Mouse (Mus musculus): ENCODE measurements around the gene Ctsw. TPM values are rescaled to one million over a fixed set of nuclear protein-coding genes. Genes with fewer than 3 reads are reported as not detected.
A peak's percentile ranks its signal among the peaks of the same experiment; 100 is the strongest.

Gene Ctsw
- polyA plus RNA-seq, 1 experiment from 2014 or later, result 4.5 TPM

GRCm38 (mm10) chr19:5481398-5481797 lies 13.1 kb upstream of the Ctsw start:
- H3K4me3 ChIP-seq (ENCODE audit: low read length), result no peak overlapping the region
- H3K36me3 ChIP-seq (ENCODE audit: control insufficient read depth, insufficient read depth, low read length), result peaks cover 21% of the 10 kb centered on the region
- no peak for ATAC-seq
- H3K27me3 ChIP-seq (replicated peaks; ENCODE audit: control insufficient read depth, insufficient read depth, low read length), result no peaks in the 10 kb centered on the region
- no peak overlapping the region for H3K9ac ChIP-seq (ENCODE audit: low read depth, low read length)
- no peak overlapping the region for H3K27ac ChIP-seq (ENCODE audit: low read depth, low read length)
- H3K4me1 ChIP-seq (ENCODE audit: control insufficient read depth, insufficient read depth, low read depth, low read length), result no peaks in the 10 kb centered on the region
- no peak overlapping the region for H3K4me2 ChIP-seq (ENCODE audit: low read length)
- 92% methylated on average over 10 of the region's 10 CpGs for WGBS
- no peaks in the 10 kb centered on the region for H3K9me3 ChIP-seq (ENCODE audit: control insufficient read depth, low read length)

DNA sequence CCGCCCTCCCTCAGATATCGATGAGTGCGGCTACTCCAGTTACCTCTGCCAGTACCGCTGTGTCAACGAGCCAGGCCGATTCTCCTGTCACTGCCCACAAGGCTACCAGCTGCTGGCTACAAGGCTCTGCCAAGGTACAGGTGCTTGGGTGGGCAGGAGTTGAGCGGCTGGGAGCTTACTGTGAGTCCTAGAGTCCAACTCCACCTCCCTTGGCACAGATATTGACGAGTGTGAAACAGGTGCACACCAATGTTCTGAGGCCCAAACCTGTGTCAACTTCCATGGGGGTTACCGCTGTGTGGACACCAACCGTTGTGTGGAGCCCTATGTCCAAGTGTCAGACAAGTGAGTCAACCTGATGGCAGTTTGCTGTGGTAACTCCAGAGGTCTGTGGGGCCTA lies 11.7 kb upstream of the Ctsw start:
- no peak for ATAC-seq
- H3K36me3 ChIP-seq (ENCODE audit: control insufficient read depth, insufficient read depth, low read length), result peaks cover 12% of the 10 kb centered on the region
- H3K9me3 ChIP-seq (ENCODE audit: control insufficient read depth, low read length), result no peaks in the 10 kb centered on the region
- 94% methylated on average over 10 of the region's 10 CpGs for WGBS
- peaks cover 12% of the 10 kb centered on the region for H3K4me1 ChIP-seq (ENCODE audit: control insufficient read depth, insufficient read depth, low read depth, low read length)
- no peak overlapping the region for H3K9ac ChIP-seq (ENCODE audit: low read depth, low read length)
- H3K4me3 ChIP-seq (ENCODE audit: low read length), result no peak overlapping the region
- H3K27ac ChIP-seq (ENCODE audit: low read depth, low read length), result no peak overlapping the region
- H3K27me3 ChIP-seq (replicated peaks; ENCODE audit: control insufficient read depth, insufficient read depth, low read length), result no peaks in the 10 kb centered on the region
- no peak overlapping the region for H3K4me2 ChIP-seq (ENCODE audit: low read length)

DNA sequence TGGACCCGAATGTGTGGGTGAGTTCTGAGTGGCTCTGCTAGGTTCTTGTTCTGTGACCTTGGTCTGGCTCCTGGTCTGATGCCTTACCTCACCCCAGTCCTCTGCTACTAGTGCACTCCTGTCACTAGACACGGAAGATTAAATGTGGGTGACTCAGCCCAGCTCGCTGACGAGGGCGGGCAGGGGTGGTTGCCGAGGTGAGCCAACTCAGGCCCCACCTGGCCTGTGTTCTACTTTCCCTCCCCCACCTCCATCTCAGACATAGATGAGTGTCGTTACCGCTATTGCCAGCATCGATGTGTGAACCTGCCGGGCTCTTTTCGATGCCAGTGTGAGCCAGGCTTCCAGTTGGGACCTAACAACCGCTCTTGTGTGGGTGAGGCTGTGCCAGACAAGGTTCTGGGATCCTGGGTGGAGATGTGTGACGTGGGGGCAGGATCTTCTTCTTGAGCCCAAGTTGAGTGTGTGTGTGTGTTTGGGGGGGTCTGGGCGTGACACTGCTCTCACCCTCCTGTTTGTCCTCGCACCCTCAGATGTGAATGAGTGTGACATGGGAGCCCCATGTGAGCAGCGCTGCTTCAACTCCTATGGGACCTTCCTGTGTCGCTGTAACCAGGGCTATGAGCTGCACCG lies 9.5 kb upstream of the Ctsw start:
- Histone ChIP-seq H3K27me3 (replicated peaks; ENCODE audit: control insufficient read depth, insufficient read depth, low read length) (no peaks in the 10 kb centered on the region), H3K36me3 (ENCODE audit: control insufficient read depth, insufficient read depth, low read length) (peaks cover under 1% of the 10 kb centered on the region; the same call in 1 of the 2 replicates), H3K27ac (ENCODE audit: low read depth, low read length) (no peak overlapping the region), H3K4me3 (ENCODE audit: low read length) (no peak overlapping the region), H3K9me3 (ENCODE audit: control insufficient read depth, low read length) (no peaks in the 10 kb centered on the region), H3K4me2 (ENCODE audit: low read length) (no peak overlapping the region), H3K9ac (ENCODE audit: low read depth, low read length) (no peak overlapping the region), H3K4me1 (ENCODE audit: control insufficient read depth, insufficient read depth, low read depth, low read length) (peaks cover 20% of the 10 kb centered on the region)
- ATAC-seq, result no peak
- WGBS, result 89% methylated on average over 18 of the region's 18 CpGs

- peaks cover 20% of the 10 kb centered on the region for H3K4me1 ChIP-seq (ENCODE audit: control insufficient read depth, insufficient read depth, low read depth, low read length)
- 84% methylated on average over 10 of the region's 10 CpGs for WGBS
- H3K4me2 ChIP-seq (ENCODE audit: low read length), result no peak overlapping the region
- H3K27me3 ChIP-seq (replicated peaks; ENCODE audit: control insufficient read depth, insufficient read depth, low read length), result no peaks in the 10 kb centered on the region
- H3K27ac ChIP-seq (ENCODE audit: low read depth, low read length), result no peak overlapping the region
- H3K36me3 ChIP-seq (ENCODE audit: control insufficient read depth, insufficient read depth, low read length), result no peaks in the 10 kb centered on the region; the same call in 1 of the 2 replicates
- no peak overlapping the region for H3K4me3 ChIP-seq (ENCODE audit: low read length)
- ATAC-seq, result no peak
- H3K9ac ChIP-seq (ENCODE audit: low read depth, low read length), result no peak overlapping the region
- H3K9me3 ChIP-seq (ENCODE audit: control insufficient read depth, low read length), result no peaks in the 10 kb centered on the region
These were observed 8.8 kb upstream of the Ctsw start for GRCm38 (mm10) chr19:5477004-5477667.

GRCm38 (mm10) chr19:5475069-5475714 lies 6.9 kb upstream of the Ctsw start:
- H3K36me3 ChIP-seq (ENCODE audit: control insufficient read depth, insufficient read depth, low read length), result no peaks in the 10 kb centered on the region
- peak overlapping the region; percentile 67 for H3K4me3 ChIP-seq (ENCODE audit: low read length)
- H3K27me3 ChIP-seq (replicated peaks; ENCODE audit: control insufficient read depth, insufficient read depth, low read length), result no peaks in the 10 kb centered on the region
- no peaks in the 10 kb centered on the region for H3K9me3 ChIP-seq (ENCODE audit: control insufficient read depth, low read length)
- H3K4me1 ChIP-seq (ENCODE audit: control insufficient read depth, insufficient read depth, low read depth, low read length), result peaks cover 20% of the 10 kb centered on the region
- 17% methylated on average over 13 of the region's 13 CpGs for WGBS
- H3K27ac ChIP-seq (ENCODE audit: low read depth, low read length), result peak overlapping the region; percentile 72
- no peak; the same call in none of the 2 replicates for ATAC-seq
- H3K9ac ChIP-seq (ENCODE audit: low read depth, low read length), result peak overlapping the region; percentile 85
- H3K4me2 ChIP-seq (ENCODE audit: low read length), result peak overlapping the region; percentile 99

GRCm38 (mm10) chr19:5474281-5475068 lies 6.2 kb upstream of the Ctsw start:
- WGBS, result under 1% methylated on average over 31 of the region's 68 CpGs
- Histone ChIP-seq H3K4me3 (ENCODE audit: low read length) (peak overlapping the region; percentile 67), H3K36me3 (ENCODE audit: control insufficient read depth, insufficient read depth, low read length) (no peaks in the 10 kb centered on the region), H3K9me3 (ENCODE audit: control insufficient read depth, low read length) (no peaks in the 10 kb centered on the region), H3K27ac (ENCODE audit: low read depth, low read length) (peak overlapping the region; percentile 72), H3K4me2 (ENCODE audit: low read length) (peak overlapping the region; percentile 99), H3K27me3 (replicated peaks; ENCODE audit: control insufficient read depth, insufficient read depth, low read length) (no peaks in the 10 kb centered on the region), H3K4me1 (ENCODE audit: control insufficient read depth, insufficient read depth, low read depth, low read length) (peaks cover 20% of the 10 kb centered on the region), H3K9ac (ENCODE audit: low read depth, low read length) (peak overlapping the region; percentile 85)
- peak; percentile 70 for ATAC-seq

GRCm38 (mm10) chr19:5473720-5474119 lies 5.4 kb upstream of the Ctsw start, which contains the start of gene Efemp2:
Gene Efemp2 (plus strand): TSS chr19:5473954.
- ATAC-seq, result peak; percentile 73
- 4% methylated on average over 22 of the region's 22 CpGs for WGBS

GRCm38 (mm10) chr19:5472857-5473256 lies 4.5 kb upstream of the Ctsw start:
- no peaks in the 10 kb centered on the region for H3K27me3 ChIP-seq (replicated peaks; ENCODE audit: control insufficient read depth, insufficient read depth, low read length)
- no peak overlapping the region for H3K4me2 ChIP-seq (ENCODE audit: low read length)
- no peak for ATAC-seq
- H3K36me3 ChIP-seq (ENCODE audit: control insufficient read depth, insufficient read depth, low read length), result no peaks in the 10 kb centered on the region
- no peak overlapping the region for H3K27ac ChIP-seq (ENCODE audit: low read depth, low read length)
- WGBS, result 81% methylated on average over 3 of the region's 3 CpGs
- no peak overlapping the region for H3K4me3 ChIP-seq (ENCODE audit: low read length)
- H3K9ac ChIP-seq (ENCODE audit: low read depth, low read length), result no peak overlapping the region
- peaks cover 20% of the 10 kb centered on the region for H3K4me1 ChIP-seq (ENCODE audit: control insufficient read depth, insufficient read depth, low read depth, low read length)
- no peaks in the 10 kb centered on the region for H3K9me3 ChIP-seq (ENCODE audit: control insufficient read depth, low read length)

More at GRCm38 (mm10) chr19:5473720-5474119, 5.4 kb upstream of the Ctsw start, which contains the start of gene Efemp2:
- Histone ChIP-seq H3K9ac (ENCODE audit: low read depth, low read length) (peak within 1 kb of the TSS; percentile 85), H3K36me3 (ENCODE audit: control insufficient read depth, insufficient read depth, low read length) (no peaks in the 10 kb centered on the region), H3K27ac (ENCODE audit: low read depth, low read length) (peak within 1 kb of the TSS; percentile 72), H3K4me3 (ENCODE audit: low read length) (peak within 1 kb of the TSS; percentile 67), H3K27me3 (replicated peaks; ENCODE audit: control insufficient read depth, insufficient read depth, low read length) (no peaks in the 10 kb centered on the region), H3K9me3 (ENCODE audit: control insufficient read depth, low read length) (no peaks in the 10 kb centered on the region), H3K4me2 (ENCODE audit: low read length) (peak within 1 kb of the TSS; percentile 99), H3K4me1 (ENCODE audit: control insufficient read depth, insufficient read depth, low read depth, low read length) (peaks cover 20% of the 10 kb centered on the region)

All from hindbrain, embryonic 16.5 days (tissue).